Mouse (Mus musculus): ENCODE results near the gene Serpina10.
A peak's percentile ranks its signal among the peaks of the same experiment; 100 is the strongest.
"Not testable (repeated sequence)": the region's sequence is repeated elsewhere in the genome, so short reads cannot be mapped to it uniquely, and the experiment has no call there.

Serpina10 gene

DNA sequence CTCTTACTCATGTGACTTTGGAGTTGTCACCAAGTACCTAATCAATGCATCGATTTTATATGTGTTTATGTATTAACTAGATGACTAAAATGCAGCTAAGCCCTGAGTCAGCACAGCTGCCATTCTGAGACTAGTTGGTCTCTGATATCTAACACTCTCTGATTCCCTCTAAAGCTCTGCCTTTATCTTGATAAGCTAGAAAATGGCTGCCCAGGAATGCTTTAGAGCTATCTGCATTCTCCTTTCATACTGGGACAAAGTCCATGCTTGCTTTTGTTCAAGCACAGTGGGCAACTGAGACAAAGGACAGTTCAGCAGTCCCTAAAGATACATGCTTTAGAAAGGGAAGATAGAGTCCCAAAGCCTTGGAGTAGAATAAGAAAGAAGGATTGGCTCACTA lies 16.1 kb downstream of the Serpina10 start:
- no peak for DNase-seq (ENCODE audit: low spot score)

- DNase-seq (ENCODE audit: low spot score), result no peak
These were observed 29.4 kb downstream of the Serpina10 start for GRCm38 (mm10) chr12:103601839-103602238.

DNA sequence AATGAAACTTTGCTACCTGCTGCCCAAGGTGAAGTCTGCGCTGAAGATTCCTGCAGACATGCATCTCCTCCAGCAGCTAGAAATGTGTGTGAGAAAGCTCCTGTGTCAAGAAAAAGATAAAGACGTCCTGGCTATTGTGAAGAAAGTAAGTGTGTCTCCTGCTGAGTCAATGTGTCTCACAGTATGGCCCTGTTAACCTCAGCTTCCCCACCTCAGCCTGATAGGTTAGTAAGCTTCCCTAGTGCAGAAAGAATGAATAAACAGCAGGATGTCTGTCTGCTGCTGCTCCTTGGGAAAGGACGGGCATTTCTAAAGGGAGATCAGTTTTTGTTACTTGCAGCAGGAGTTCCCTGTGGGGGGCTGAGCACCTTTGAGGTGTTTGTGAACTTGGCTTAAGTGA lies 30.9 kb downstream of the Serpina10 start:
- no peak for DNase-seq (ENCODE audit: low spot score)

DNA sequence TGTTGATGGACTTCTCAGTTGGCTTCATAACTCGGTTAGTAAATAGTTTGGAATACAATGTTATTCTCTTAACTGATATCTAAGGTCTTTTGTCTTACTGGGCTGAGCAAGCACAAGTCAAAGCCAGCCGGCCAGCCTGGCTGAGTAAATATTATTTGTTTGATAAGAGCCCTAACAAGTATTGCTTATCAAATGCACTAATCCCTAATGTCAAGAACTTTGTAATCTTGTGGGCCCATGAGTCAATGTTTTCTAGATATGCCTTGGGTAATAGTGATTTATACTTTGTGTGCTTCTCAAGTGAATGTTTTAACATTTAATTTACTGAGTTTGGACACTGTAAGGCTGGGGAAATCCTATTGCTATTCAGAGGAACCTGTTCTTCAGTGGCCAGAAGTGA lies 32.8 kb downstream of the Serpina10 start:
- DNase-seq (ENCODE audit: low spot score), result peak; percentile 52

DNA sequence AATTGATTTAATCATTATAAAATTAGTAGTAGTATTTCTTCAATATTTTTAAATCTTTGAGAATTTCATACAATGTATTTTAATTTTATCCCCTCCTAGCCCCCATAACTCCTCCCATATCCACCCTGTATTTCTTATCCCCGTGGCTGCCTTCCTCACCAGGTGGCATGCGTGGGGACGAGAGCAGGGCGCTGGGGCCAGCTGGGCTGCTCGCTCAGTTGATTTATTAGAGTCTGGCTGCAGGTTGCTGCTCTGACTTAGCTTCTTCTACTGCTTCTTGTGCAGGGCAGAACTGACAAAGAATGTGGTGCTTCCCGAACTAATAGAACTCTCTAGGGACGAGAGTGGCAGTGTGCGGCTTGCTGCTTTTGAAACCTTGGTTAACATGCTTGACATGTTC lies 47.5 kb downstream of the Serpina10 start:
- DNase-seq (ENCODE audit: low spot score), result no peak

GRCm38 (mm10) chr12:103578148-103578547 lies 53.1 kb downstream of the Serpina10 start:
- not testable (repeated sequence) for DNase-seq (ENCODE audit: low spot score)

- no peak for DNase-seq (ENCODE audit: low spot score)
These were observed 61.6 kb downstream of the Serpina10 start for GRCm38 (mm10) chr12:103569690-103570089.

DNA sequence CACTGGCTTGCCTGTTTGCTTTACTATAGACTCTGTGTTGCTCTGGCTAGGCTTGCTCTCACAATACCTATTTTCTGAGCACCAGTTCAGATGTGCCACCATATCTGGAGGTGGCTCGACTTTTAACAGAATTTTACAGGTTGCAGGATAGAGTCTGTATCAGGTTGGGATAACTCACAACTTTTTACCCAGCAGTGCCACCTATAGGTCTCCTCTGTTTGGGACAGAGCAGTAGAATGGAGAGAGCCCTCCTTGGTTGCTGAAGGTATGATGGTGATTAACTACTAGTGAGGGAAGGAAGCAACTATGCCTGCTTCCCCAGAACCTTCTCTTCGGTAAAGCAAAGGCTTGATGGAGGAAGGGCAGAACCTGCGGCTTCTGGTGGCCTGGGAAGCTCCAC lies 64.1 kb downstream of the Serpina10 start:
- no peak for DNase-seq (ENCODE audit: low spot score)

DNA sequence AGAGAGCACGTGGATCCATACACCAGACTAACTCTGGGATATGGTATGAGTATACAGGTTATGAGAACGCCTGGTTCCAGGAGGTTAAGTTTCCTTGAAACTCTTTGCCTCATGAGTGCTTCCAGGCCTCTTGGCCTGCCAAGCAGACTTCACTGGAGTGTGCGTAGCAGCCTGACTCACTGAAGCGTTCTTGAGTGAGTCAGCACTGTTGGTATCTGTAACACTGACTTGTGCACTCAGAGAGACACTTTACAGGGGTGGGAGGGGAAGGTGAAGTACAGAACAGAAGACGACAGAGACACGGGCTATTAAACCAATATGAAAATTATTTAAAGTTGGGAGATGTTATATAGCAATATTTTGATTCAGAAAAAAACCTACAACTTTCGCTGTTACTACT lies 66.1 kb downstream of the Serpina10 start:
- no peak for DNase-seq (ENCODE audit: low spot score)
